Mouse (Mus musculus) C2C12 (cell line): Measurements from ENCODE around the gene Flywch1.

Experiments used
- CEBPB ChIP-seq: IDR thresholded peaks from one replicate; pipeline ENCODE4 v1.6.1; 2011; ENCODE audit warnings: low read depth, mild to moderate bottlenecking, control low read depth, moderate library complexity
- CTCF ChIP-seq: IDR thresholded peaks from one replicate; pipeline ENCODE4 v1.5.1; 2011; ENCODE audit not compliant: control insufficient read depth, insufficient read depth, insufficient read length
- FOSL1 ChIP-seq: IDR thresholded peaks from one replicate; pipeline ENCODE4 v1.8.0; 2011; ENCODE audit warnings: mild to moderate bottlenecking, low read length; ENCODE audit not compliant: poor library complexity, insufficient read depth, severe bottlenecking
- MYOG ChIP-seq: IDR thresholded peaks from one replicate; pipeline ENCODE4 v1.6.1; 2011; ENCODE audit not compliant: control insufficient read depth, insufficient read length; ENCODE audit errors: extremely low read depth

DNA sequence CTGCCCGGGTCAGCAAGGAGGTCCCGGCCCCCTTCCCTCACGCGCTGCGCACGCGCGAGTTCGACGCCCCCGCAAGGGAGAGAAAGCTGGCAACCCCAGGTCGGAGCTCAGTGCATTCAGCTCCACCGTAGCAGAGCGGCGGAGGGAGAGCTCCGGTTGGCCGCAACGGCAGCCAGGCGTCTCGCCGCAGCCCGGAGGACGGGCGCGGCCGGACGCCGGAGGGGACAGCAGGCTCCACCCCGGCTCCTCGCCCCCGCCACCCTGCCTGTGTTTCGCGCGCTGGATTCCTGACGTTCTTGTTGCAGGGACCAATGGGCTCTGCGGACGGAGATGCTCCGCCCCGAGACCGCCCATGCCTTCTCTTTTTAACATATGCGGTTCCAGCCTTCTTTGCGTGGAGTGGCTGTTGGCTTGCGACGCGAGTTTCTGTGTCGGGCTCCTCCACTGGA, 31.2 kb downstream of the Flywch1 start:
- TF ChIP-seq CTCF (no peak), FOSL1 (no peak), MYOG (no peak), CEBPB (no peak)
